Mouse (Mus musculus) lung, postnatal 0 days (tissue): Measurements from ENCODE around the gene Ears2. TPM values are rescaled to one million over a fixed set of nuclear protein-coding genes. Genes with fewer than 3 reads are reported as not detected.
"Not testable (repeated sequence)": the region's sequence is repeated elsewhere in the genome, so short reads cannot be mapped to it uniquely, and the experiment has no call there.

Source experiments
- ATAC-seq: fragments of 200-750 bp; cut with Nextera tagmentation; 2 replicates; pipeline ENCODE4 v1.8.0; 2017; ENCODE audit warnings: moderate library complexity
- DNase-seq: peaks from one replicate; pipeline ENCODE4 v3.0.0-alpha.2; 2016; ENCODE audit warnings: low spot score
- H3K27ac ChIP-seq: fragments of 300-500 bp; sonication (generic); 2 replicates; pipeline ENCODE4 v1.5.1; 2014; ENCODE audit warnings: antibody characterized with exemption, mild to moderate bottlenecking, low read length, mixed read lengths
- H3K27me3 ChIP-seq: fragments of 300-500 bp; sonication (generic); replicated peaks from 2 replicates; pipeline ENCODE4 v1.6.1; 2014; ENCODE audit warnings: low read length, mixed read lengths; ENCODE audit not compliant: insufficient read depth
- H3K36me3 ChIP-seq: fragments of 300-500 bp; sonication (generic); 2 replicates; pipeline ENCODE4 v1.6.1; 2014; ENCODE audit warnings: low read length, mixed read lengths; ENCODE audit not compliant: insufficient read depth
- H3K4me1 ChIP-seq: fragments of 300-500 bp; sonication (generic); 2 replicates; pipeline ENCODE4 v1.6.1; 2014; ENCODE audit warnings: antibody characterized with exemption, low read depth, low read length, mixed read lengths; ENCODE audit not compliant: insufficient read depth
- H3K4me2 ChIP-seq: fragments of 300-500 bp; sonication (generic); replicated peaks from 2 replicates; pipeline ENCODE4 v1.6.1; 2014; ENCODE audit warnings: low read depth, mild to moderate bottlenecking, low read length, moderate library complexity, mixed read lengths
- H3K4me3 ChIP-seq: fragments of 300-500 bp; sonication (generic); 2 replicates; pipeline ENCODE4 v1.5.1; 2014; ENCODE audit warnings: low read depth, low read length
- H3K9ac ChIP-seq: fragments of 300-500 bp; sonication (generic); replicated peaks from 2 replicates; pipeline ENCODE4 v1.6.1; 2014; ENCODE audit warnings: low read depth, mild to moderate bottlenecking
- H3K9me3 ChIP-seq: fragments of 300-500 bp; sonication (generic); 2 replicates; pipeline ENCODE4 v1.6.1; 2016; ENCODE audit warnings: low read length, mixed read lengths
- CTCF ChIP-seq: IDR thresholded peaks from 2 replicates; pipeline ENCODE4 v1.5.1; 2016; ENCODE audit warnings: antibody characterized with exemption, mild to moderate bottlenecking
- EP300 ChIP-seq: IDR thresholded peaks from 2 replicates; pipeline ENCODE4 v1.6.1; 2016; ENCODE audit warnings: antibody characterized with exemption, mild to moderate bottlenecking, control low read depth
- WGBS: fragments of 180-500 bp; shearing (Covaris S2); extraction: QIAGEN DNeasy Blood & Tissue Kit; methylation state at CpG from one replicate; pipeline ENCODE4 v1.1.7; 2014; 5-methylcytosine and 5-hydroxymethylcytosine counted together
- polyA plus RNA-seq: library from polyadenylated mRNA; unstranded; fragments of >200 nt; fragmentation: Nextera tagmentation; extraction: Ambion mirVana; gene quantifications from 2 replicates; pipeline ENCODE4 v1.2.1, GENCODE M21; 2015

The Ears2 gene
- 5.2 and 6.0 TPM in 2 replicates for polyA plus RNA-seq

- 0% methylated on average over 58 of the region's 60 CpGs for WGBS
- Histone ChIP-seq H3K9me3 (no peaks in the 10 kb centered on the region), H3K4me3 (peak within 1 kb of the TSS; percentile 90), H3K4me2 (peak within 1 kb of the TSS; percentile 92), H3K9ac (peak within 1 kb of the TSS; percentile 96), H3K4me1 (peaks cover 4% of the 10 kb centered on the region; the same call in 1 of the 2 replicates), H3K27me3 (no peaks in the 10 kb centered on the region), H3K27ac (peak within 1 kb of the TSS; percentile 89), H3K36me3 (peaks cover 8% of the 10 kb centered on the region; the same call in 1 of the 2 replicates)
- ATAC-seq, result peak; percentile 96
- TF ChIP-seq CTCF (0 out of 2 replicates have a peak, but pooled peaks have one; percentile 26), EP300 (0 out of 2 replicates have a peak, but pooled peaks have one; percentile 29)
- DNase-seq, result peak; percentile 98
These were observed at the start of gene Ears2, which contains the start of gene Ubfd1 for GRCm38 (mm10) chr7:122066945-122067516. Gene Ears2 (minus strand): TSS chr7:122067263. Gene Ubfd1 (plus strand): TSS chr7:122067175.

DNA sequence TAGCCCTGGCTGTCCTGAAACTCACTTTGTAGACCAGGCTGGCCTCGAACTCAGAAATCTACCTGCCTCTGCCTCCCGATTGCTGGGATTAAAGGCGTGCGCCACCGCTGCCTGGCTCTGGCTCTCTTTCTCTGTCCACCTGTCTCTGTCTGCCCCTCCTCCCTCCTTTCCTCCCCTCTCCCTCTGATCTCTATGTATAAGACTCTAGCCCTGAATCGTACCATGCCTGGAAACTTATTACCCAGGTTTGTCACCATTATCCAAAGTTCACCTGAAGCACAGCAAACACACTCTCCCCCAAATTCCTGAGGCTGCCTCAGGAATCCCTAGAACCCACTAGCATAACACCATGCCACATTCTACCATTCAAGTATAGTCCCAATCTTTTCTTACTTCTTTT is 41.1 kb upstream of the Ears2 start:
- 89% methylated on average over 6 of the region's 6 CpGs for WGBS
- Histone ChIP-seq H3K4me3 (no peak overlapping the region), H3K4me2 (no peak overlapping the region), H3K36me3 (no peaks in the 10 kb centered on the region; the same call in 1 of the 2 replicates), H3K4me1 (no peaks in the 10 kb centered on the region), H3K9ac (no peak overlapping the region), H3K27me3 (no peaks in the 10 kb centered on the region), H3K27ac (no peak overlapping the region), H3K9me3 (no peaks in the 10 kb centered on the region)
- TF ChIP-seq EP300, result no peak
- TF ChIP-seq CTCF, result no peak
- ATAC-seq (no peak), DNase-seq (no peak)

DNA sequence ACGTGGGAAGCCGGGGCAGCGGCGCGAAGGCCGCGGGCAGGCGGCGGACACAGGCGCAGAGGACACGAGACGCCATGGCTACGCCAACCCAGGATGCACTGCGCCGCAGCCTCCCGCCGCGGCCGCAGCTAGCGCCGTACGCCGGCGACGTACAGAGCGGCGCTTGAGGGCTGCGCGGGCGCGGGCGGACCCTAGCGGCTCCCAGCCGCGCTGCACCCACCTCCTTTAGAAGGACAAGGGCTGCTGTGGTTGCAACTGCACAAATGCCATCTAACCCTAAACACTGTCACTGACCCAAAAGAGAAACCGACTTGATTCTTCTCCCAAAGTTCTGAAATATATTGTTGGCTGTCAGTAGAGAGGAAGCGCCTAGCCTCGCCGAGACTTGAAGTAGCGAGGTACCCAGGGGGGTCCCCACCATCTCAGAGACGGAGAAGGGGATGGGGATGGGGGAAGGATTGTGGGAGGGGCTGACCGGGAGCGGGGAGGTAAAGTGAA is 34.7 kb upstream of the Ears2 start, which contains the start of gene Ndufab1:
Gene Ndufab1, minus strand, starts transcription at position 140 of the 498 bp plus-strand sequence.
- DNase-seq, result peak; percentile 94
- 0% methylated on average over 27 of the region's 43 CpGs for WGBS
- Histone ChIP-seq H3K9ac (peak within 1 kb of the TSS; percentile 75), H3K4me1 (peaks cover 7% of the 10 kb centered on the region), H3K27me3 (no peaks in the 10 kb centered on the region), H3K36me3 (no peaks in the 10 kb centered on the region), H3K9me3 (no peaks in the 10 kb centered on the region), H3K4me2 (peak within 1 kb of the TSS; percentile 58), H3K4me3 (peak within 1 kb of the TSS; percentile 70), H3K27ac (peak within 1 kb of the TSS; percentile 11; the same call in 1 of the 2 replicates)
- peak; percentile 85 for TF ChIP-seq CTCF
- no peak for TF ChIP-seq EP300
- ATAC-seq, result peak; percentile 100

GRCm38 (mm10) chr7:122101014-122101746 is 34.1 kb upstream of the Ears2 start:
- not testable (repeated sequence) for H3K36me3 ChIP-seq, H3K4me1 ChIP-seq, H3K27me3 ChIP-seq, H3K9me3 ChIP-seq
- ATAC-seq, result peak; percentile 65
- WGBS, result 6% methylated on average over 25 of the region's 28 CpGs
- DNase-seq, result peak; percentile 29
- Histone ChIP-seq H3K27ac (peak overlapping the region; percentile 11; the same call in 1 of the 2 replicates), H3K4me3 (peak overlapping the region; percentile 70), H3K9ac (peak overlapping the region; percentile 75), H3K4me2 (peak overlapping the region; percentile 58)

DNA sequence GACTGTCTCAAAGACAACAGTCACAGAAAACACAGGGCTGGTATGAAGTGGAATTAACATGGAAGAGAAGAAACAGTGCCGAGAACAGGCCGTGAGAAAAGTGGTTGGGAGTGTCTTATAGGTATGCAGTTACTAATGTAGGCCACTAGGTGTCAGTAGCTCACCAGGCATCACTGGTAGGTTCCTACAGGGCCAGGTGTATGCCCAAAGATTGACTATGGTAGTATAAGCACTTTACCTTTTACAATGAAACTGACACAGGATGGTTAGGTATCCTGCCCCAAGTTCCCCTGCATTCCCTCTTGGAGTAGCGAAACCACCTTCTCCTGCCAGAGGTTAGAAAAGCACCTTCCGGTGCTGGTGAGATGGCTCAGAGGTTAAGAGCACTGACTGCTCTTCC is 32.2 kb upstream of the Ears2 start:
- Histone ChIP-seq H3K27me3 (no peaks in the 10 kb centered on the region), H3K27ac (no peak overlapping the region), H3K36me3 (peaks cover 12% of the 10 kb centered on the region; the same call in 1 of the 2 replicates), H3K4me2 (no peak overlapping the region), H3K9me3 (no peaks in the 10 kb centered on the region), H3K9ac (no peak overlapping the region), H3K4me3 (no peak overlapping the region), H3K4me1 (peaks cover 7% of the 10 kb centered on the region)
- TF ChIP-seq CTCF (peak; percentile 89), EP300 (no peak)
- ATAC-seq (no peak), DNase-seq (peak; percentile 85)
- 47% methylated on average over 4 of the region's 4 CpGs for WGBS

DNA sequence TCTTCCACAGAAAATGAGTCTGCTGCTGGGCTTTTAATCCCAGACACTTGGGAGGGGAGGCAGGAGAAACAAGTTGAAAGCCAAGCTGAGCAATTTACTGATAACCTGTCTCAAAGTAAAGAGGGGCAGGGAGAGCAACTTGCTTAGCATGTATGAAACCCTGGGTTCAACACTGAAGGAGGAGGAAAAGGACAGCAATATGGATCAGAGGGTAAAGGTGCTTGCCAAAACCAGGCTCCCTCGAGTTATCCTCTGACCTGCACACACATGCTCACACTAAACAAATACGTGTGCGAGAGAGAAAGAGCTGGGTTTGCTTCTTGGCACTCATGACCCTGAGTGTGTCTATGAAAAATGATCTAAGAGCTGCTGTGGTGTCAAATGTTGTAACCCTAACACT is 30.9 kb upstream of the Ears2 start:
- Histone ChIP-seq H3K9me3 (no peaks in the 10 kb centered on the region), H3K27me3 (no peaks in the 10 kb centered on the region), H3K27ac (no peak overlapping the region), H3K36me3 (peaks cover 13% of the 10 kb centered on the region; the same call in 1 of the 2 replicates), H3K4me2 (no peak overlapping the region), H3K4me1 (peaks cover 7% of the 10 kb centered on the region), H3K4me3 (no peak overlapping the region), H3K9ac (no peak overlapping the region)
- ATAC-seq, result no peak
- WGBS, result 82% methylated on average over 3 of the region's 3 CpGs
- no peak for TF ChIP-seq EP300
- no peak for TF ChIP-seq CTCF
- no peak for DNase-seq
